Mouse (Mus musculus): ENCODE measurements around the gene Selenoo.
A peak's percentile ranks its signal among the peaks of the same experiment; 100 is the strongest.

Selenoo gene

DNA sequence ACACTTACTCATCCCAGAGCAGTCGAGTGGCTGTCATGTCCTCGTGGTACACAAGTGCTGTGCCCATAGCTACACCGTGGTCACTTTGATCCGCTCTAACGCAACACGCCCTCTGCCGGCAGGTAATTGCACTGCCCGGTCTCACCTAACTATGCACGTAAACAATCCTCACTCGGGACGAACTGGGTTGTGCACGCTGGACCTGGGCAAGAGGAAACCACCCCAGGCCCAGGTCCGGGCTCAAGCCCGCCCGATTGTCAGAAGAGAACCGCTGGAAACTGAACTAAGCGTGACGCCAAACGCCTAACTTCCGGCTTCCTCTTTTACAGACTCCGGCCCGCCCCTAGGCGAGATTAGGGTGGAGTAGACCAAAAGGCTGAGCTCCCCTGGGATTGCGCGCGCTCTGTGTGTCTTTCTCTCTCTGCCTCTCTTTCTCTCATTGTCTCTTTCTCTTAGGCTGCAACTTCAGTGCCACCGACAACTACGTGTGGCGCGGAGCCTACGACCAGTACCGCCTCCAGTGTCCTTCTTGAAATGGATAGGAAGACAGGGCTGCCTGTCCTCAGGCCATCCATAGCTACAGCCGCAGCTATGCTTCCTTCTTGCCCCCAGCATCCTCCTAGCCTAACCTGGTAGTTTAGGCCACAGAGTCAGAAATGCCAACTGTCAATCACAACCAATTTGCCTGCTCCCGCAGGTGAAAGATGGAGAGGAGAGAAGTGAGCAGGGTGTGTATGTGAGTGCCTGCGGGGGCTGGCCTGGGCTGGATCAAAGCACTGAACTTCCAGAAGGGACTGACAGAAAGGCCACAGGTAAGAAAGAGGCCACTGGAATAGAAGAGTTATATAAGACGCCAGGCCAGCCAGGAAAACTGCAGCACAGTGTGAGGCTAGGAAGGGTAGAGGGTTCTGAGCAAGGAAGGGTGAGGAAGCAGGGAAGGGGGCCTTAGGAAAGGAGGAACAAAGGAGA is 39.8 kb downstream of the Selenoo start, which contains the start of gene Hdac10:
TSS of gene Hdac10 (minus strand) at position 319 of the 969 bp plus-strand sequence.
- DNase-seq, result peak; percentile 95 to 97

DNA sequence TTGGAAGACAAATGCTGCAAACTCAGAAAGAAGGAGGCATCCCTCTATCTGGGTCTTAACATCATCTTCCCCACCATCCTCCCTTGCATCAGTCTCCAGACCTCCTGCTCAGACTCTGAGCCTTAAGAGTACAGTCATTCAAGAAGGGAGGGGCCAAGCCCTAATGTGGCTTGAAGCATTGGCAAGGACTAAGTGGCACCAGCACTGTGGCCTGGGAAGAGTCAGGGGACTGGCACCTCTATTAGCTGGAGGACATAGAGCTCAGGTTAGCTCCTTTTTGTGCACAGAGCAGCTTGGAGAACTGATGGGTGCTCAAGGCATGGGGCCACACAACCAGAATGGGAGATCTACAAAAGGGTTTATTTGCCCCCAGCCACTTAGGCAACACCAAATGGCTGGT is 41.4 kb downstream of the Selenoo start:
- no peak for DNase-seq

DNA sequence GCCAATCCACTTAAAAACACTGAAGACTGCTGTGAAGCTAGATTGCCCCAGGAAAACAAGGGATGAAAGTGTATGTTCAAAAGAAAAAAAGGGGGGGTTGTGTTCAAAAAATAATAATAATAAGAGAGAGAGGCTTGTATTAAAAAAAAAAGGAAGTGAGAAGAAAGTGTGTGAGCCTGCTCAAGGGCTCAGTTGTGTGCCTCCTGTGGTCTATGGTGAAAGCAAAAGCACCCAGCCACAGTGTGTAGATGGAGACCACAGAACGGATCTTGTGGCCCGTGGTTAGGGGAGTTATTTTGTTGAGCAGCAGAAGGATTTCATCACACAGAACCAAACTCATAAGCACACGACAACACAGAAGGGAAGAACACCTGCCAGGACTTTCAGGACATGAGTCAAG is 42.4 kb downstream of the Selenoo start:
- no peak for DNase-seq

DNA sequence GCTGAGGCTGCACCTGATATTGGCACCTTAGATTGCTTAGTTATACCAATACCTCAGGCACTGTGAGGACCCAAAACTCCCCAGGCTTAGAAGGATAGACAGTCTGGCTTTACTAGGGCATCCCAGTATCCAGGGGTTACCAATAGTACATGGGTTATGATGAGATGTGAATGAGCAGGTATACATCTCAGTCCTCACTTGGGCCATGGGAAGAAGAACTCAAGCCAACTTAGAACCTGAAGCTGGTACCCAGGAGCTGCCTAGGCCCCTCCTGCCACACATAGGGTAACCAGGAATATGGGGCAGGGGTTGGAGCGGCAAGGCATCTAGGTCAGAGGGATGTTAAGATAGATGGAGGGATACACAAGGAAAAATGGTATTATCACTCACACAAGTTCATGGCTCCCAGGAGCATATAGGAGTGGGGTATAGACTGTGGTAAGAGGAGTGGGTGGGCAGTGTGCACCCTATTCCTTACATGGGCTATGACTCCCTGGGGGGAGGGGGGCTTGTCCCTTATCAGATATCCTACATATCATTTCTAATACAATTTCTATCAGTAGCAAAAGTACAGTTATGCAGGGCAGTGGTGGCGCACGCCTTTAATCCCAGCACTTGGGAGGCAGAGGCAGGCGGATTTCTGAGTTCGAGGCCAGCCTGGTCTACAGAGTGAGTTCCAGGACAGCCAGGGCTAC is 47.7 kb downstream of the Selenoo start:
- DNase-seq, result peak in 1 of 2 experiments; percentile 21

DNA sequence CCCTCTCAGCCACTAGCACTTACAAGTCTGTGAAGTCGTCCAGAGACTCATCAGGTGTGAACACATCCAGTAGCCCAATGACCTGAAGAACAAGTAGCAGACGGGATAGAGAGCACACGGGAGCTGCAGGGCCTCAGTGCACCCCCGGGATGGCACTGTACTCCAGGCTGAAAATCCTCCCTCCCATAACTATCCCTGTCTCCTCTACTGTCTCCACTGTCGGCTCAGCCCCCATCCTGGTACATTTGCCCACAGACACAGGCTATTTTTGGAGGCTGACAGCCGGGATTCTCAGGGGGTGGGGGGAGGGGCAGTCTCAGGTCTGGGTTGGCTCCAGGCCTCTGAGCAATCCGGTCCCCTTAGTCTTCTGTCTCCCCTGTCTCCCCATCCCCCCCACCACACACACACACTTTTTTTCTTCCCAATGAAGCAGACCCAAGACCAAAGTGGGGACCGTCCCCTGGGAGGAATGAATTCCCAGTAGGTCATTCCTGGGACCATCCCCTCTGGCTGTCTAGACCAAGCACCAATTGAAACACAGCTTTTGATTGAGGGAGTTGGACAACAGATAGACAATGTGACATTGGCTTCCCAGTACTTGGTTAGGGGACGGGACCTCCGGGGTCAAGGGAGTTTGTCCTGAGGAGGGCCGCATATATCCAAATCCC is 48.6 kb downstream of the Selenoo start:
- peak; percentile 33 to 58 for DNase-seq

DNA sequence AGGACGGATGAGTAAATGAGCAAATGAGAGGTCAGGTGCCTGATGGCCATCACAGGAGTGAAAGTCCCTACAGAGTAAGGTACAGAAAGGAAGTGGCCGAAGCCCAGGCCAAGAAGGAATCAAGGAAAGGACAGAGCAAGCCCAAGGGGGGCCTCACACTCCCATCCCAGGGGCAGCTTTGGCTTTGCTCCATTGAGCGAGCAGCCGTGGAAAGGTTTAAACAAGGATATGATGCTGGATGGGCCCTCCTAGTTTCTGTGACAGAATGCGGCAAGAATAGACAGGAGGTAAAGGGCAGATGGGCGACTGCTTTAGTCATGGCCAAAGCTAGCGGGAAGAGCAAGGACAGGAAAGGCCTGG is 49.1 kb downstream of the Selenoo start:
- peak; percentile 33 to 44 for DNase-seq

DNA sequence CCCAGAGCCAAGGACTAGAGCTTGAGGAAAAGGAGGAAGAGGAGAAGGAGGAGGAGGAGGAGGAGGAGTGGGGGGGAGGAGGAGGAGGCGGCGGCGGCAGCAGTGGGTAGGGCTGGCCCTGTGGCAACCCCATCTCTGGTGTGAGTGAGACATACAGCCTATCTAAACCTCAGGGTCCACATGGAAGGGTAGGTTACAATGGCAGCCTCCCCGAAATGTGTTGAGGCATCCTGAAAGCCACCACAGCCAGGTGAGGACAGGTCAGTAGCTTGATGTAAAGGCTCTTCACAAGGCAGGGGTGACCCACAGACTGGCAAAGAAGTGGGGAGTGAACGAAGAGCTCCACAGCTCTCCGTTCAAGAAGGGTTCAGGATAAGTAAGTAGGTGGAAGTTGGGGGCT is 49.6 kb downstream of the Selenoo start:
- no peak for DNase-seq

DNA sequence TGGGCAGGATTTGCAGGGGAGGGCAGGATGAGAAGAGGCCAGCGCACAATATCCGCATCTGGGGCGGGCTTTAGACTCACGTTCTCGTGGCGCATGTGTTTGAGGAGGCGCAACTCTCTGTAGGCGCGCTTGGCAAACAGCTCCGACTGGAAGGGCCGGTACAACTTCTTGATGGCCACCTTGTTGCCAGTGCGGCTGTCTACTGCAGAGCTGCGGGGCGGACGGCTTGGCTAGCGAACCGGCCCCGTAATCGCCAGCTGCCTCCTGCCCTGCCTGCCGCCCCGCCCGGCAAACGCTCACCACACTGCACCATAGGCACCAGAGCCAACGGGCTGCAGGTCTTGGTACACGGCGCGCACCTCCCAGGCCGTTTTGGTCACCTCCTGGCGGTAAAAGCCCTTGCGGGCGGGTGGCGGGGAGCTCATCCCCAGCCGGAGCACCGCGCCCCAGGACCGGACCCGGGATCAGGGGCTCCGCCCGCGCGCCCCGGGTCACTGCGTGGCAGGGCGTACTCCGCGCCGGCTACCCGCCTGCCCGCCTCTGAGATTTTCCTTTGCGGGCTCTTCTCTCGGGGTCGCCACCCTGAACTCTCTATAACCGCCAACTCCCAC is 51.3 kb downstream of the Selenoo start:
- peak; percentile 65 to 67 for DNase-seq

DNA sequence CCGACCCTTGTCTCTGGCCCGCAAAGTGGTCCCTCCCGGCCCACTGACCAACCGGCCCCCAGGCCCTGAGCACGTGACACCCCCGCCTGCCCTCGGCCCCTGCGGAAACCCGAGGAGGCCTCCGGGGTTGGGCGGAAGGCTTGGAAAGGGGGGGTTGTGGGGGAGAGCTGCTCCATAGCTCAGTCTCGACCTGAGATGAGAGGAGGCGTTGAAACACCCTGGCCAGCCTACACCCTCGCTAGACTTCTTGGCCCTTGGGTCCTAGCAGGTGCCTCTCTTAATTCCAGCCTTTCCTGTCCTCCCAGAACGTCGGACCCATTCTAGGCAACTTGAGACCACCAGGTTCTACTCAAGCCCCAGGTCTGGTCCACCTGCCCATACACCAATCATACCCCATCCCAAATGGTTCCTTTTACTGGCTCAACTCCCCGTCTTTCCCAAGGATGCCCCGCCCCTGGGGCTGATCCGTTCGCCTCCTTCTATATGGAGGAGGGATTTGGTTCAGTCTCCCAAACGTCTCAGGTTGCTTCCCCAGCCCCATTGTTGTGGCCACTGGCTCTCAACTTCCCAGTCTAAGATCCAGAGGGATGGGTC is 51.9 kb downstream of the Selenoo start, which contains the start of gene Mapk12:
TSS of gene Mapk12 (minus strand) at position 45 of the 594 bp plus-strand sequence.
- peak; percentile 58 to 68 for DNase-seq

DNA sequence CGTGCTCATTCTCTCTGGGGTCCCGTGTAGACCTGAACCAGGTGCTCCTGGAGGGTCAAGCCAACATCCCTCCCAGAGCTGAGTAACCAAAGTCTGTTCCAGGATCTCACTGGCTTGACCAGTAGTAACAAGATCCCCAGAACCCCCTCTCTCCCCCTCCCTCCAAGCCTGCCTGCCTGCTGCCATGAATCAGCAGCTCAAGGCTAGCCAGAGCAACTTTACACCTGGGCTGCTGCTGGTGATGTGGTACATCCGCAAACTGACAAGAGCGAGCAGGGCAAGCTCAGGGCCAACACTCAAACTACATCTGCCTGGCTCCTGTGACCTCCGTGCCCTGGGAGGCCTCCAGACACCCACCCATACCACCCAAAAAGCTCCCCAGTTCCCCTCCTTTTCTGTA is 52.6 kb downstream of the Selenoo start:
- no peak for DNase-seq

DNA sequence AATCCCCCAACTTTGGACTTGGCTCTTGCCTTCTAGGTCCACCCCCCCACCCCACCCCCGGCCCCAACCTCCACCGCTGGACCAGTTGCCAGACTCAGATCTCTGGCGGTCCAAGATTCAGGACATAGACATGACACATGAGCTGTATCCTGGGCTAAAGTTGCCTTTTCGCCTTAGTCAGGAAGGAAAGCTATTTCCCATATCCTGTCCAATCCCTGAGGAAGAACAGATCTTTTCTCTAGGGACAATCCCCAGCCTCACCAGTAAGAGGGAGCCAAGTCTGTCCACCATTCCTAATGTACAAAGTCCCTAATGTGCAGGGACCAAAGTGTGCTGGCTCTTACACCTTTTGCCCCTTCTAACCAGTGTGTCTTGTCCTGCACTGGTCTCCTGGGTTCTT is 53.0 kb downstream of the Selenoo start:
- no peak for DNase-seq

DNA sequence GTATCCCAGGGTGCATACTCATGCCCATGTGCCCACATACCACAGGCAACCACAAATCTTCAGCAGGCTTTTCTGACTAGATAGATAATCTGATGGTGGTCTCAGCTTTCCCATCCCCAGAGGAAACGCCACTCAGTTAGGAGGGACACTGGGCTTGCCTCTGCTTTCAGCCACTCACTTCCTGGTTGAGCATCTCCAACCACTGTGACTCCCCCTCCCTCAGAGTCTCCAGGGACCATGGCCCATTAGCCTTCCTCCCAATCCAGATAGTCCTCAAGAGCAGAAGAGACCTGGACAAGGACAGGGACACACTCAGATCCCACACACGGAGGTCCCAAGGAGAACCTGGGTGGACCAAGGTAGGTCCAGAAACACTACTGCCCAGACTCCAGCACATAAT is 54.2 kb downstream of the Selenoo start:
- no peak for DNase-seq

DNA sequence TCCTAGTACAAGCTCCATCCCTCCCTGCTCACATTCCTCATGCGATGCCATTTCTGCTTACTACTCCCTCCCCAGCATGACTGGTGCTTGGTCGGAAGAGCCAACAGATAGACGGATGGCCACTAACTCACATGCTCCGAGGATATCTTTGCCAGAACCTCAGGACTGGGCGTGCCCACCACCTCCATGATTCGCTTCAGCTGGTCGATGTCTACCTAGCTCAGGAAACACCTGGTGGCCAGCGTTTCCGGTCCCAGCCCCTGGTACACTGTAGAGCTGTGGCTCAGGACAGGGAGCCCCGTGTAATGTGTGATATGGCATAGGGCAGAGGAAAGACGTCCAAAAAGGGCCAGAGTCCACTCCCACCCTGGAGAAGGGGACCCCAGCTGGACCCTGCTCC is 56.1 kb downstream of the Selenoo start:
- DNase-seq, result no peak

DNA sequence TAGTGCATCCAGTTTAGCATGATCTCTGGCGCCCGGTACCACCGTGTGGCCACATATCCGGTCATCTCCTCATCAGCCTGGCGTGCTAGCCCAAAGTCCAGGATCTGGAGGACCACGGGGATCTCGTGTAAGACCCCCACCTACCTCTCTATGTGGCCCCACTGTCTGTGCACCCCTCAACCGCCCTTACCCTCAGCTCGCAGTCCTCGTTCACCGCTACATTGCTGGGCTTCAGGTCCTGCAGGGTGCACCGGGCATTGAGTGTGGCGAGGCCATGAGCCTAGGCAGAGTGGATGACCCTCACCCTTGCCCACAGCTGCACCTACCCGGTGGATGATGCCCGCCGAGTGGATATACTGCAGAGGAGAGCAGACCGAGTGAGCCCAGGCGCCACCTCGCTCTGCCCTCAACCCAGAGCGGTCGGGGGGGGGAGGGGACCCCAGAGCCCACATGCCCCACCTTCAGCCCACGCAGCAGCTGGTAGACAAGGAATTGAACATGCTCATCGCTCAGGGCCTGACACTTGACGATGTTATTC is 57.0 kb downstream of the Selenoo start:
- DNase-seq, result no peak

DNA sequence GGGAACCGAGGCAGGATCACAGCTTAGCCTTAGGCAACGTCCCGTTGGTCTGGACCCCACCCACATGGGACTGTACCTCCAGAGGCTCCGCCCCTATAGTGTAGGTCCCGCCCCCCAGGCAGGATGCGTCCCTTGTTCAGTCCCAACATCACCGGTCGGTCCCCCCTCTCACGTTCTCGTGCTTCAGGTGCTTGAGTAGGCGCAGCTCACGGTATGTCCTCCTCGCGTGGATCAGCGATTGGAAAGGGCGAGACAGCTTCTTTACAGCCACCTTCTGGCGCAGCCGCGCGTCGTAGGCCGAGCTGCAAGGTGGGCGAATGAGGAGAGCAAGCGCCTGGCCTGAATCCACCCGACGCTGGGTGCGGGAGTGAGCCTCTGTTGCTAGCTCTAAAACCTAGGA is 57.7 kb downstream of the Selenoo start:
- peak; percentile 74 to 80 for DNase-seq

DNA sequence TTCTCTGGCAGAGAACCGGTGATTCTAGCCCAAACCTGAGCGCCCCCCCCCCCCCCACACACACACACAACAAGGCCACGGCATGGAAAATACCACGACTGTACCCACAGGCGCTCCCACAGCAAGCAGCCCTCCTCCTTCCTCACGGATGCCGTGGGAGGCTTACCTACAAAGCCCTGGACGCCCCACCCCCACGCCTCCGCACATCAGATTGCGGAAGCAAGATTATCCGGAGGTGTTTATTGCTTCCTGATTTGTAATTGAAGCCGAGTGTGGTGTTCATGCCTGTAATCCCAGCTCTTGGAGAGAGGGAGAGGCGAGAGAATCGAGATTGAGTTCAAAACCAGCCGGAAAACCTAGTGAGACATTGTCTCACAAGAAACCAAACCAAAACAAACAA is 58.1 kb downstream of the Selenoo start:
- peak; percentile 56 to 69 for DNase-seq

DNA sequence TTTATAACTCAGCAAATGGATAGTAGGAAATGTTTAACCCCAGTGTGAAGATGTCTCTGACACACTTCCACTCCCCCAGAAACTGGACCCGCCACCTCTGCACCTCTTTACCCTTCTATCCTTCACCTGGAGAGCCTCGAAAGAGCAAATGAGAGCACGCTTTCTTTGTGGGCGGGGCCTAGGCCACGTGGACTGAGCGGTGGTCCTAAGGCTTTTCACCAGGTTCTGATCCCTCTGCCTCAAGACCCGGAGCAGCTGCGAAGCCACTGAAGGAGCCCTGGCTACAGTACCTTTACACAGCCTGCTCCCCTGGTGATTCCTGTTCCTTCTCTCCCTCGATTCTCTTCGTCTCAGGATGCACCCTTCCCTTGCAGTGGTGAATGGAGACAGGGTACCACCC is 58.6 kb downstream of the Selenoo start:
- DNase-seq, result no peak

DNA sequence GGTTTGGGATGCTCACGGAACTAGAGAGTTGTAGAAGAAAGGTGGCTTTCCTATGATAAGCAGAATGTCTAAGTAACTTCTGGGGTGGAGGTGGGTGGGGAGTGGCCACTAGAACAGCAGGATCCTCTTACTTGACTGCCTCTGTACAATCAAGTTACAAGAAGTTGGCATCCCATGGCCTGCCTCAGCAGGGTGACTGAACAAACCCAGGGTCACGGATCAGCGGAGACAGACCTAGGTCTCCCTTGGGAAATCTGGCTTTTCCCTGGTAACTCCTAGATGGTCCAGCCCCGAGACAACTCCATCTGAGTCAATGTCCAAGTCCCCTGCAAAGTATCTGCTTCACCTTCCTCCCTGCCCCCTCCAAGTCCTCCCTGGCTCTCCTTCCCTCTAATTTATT is 59.0 kb downstream of the Selenoo start:
- DNase-seq, result no peak

DNA sequence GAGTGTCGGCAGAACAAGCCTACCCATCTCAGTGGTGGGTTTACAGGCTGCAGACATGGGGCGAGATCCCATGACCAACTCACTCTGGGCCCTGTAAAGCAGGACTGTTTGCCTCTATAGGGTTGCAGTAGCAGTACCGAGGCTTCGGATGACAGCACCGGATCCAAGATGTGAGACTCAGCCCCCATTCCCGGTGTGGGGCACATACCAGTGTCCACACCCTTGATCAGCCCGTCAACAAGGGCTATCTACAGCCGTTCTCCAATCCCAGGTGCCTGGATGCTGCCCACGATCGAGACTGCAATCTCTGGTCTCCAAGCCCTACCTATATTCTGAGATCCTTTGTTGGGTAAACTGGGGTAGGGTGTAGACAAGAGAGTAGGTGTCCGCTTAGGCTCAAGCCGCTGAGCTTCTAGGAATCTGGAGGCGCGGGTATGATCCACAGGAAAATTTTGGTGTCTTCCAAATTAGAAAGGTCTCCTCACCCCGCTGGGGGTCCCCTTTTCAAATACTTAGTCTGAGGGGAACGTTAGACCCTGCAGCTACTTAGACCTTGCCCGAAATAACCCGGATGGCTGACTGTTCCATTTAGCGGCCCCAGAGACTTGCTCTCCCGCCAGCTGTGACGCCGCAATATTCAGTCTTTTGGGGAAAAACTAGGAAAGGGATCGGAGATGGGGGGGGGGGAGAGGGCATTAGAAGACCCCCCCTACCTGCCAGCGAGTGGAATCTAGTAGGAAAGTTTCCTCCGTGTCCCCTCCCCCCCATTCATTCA is 59.8 kb downstream of the Selenoo start:
- DNase-seq, result no peak

DNA sequence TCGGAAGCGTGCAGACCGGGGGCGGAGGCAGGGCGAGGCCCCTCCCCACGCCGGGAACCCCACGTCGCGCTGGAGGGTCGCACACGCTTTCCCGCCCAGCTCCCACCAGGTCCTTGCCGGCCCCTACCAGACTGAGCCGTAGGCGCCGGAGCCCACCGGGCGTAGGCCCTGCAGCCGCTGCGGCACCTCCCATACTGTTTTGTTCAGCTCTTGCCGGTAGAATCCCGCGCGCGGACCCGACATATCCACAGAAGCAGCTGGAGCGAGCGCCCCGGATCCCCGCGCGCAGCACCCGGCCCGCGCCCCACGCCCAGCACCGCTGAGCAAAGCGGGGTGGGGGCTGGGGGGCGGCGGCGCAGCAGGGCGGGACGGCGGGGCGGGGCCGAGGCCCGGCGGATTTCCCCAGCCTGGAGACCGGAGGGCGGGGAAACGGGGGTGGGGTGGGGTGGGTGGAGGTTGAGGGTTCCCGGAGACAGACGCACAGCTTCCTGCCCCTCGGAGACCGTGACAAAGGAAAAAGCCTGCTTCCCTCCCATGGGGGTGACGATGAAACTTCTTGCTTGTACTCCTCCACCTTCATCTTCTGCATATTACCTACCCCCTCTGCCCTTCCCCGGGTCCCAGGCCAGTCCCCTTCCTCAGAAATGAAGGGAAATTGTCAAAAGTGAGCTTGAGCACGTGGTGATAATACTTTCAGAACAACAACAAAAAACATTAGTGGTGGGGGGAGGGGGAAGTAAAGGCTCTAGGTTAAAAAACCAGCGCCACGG is 60.6 kb downstream of the Selenoo start, which contains the start of gene Mapk11:
TSS of gene Mapk11 (minus strand) at position 358 of the 770 bp plus-strand sequence.
- peak; percentile 46 to 53 for DNase-seq
